Mouse (Mus musculus): ENCODE measurements around the gene Med13. TPM values are rescaled to one million over a fixed set of nuclear protein-coding genes. Genes with fewer than 3 reads are reported as not detected.

Gene Med13
- total and polyA plus RNA-seq, 2 experiments: 9.1 to 27.8 TPM

GRCm38 (mm10) chr11:86357984-86358528 lies 654 bp upstream of the Med13 start:
- DNase-seq (ENCODE audit: extremely low read depth, low read depth, low spot score): peak; percentile 84
- under 1% methylated on average over 45 of the region's 45 CpGs for whole genome bisulfite sequencing

GRCm38 (mm10) chr11:86356007-86356853 lies 1.2 kb downstream of the Med13 start:
- Histone ChIP-seq H3K27me3 (ENCODE audit: control insufficient read depth, insufficient read depth, low read length) (no peaks in the 10 kb centered on the region), H3K9ac (ENCODE audit: low read depth, low read length) (no peak overlapping the region), H3K36me3 (ENCODE audit: control insufficient read depth, insufficient read depth, low read length) (peaks cover under 1% of the 10 kb centered on the region), H3K79me2 (ENCODE audit: control insufficient read depth, insufficient read depth, low read length) (peaks cover 25% of the 10 kb centered on the region), H3K4me1 (ENCODE audit: control insufficient read depth, insufficient read depth, low read length) (peaks cover 30% of the 10 kb centered on the region), H3K27ac (replicated peaks; ENCODE audit: insufficient read depth, low read depth, low read length) (no peak overlapping the region), H3K4me3 (ENCODE audit: insufficient read depth, low read depth, low read length) (peak overlapping the region; percentile 97)
- under 1% methylated on average over 13 of the region's 13 CpGs for WGBS
- peak; percentile 81 for DNase-seq (ENCODE audit: extremely low read depth, low read depth, low spot score)
- TF ChIP-seq POLR2A (IDR thresholded peaks at IDR 0.05; ENCODE audit: extremely low read depth, insufficient read depth, low read length) (no peak), CTCF (IDR thresholded peaks at IDR 0.05; ENCODE audit: low read depth, low read length) (no peak)

More at GRCm38 (mm10) chr11:86357984-86358528, 654 bp upstream of the Med13 start:
- Histone ChIP-seq H3K36me3 (ENCODE audit: control insufficient read depth, insufficient read depth, low read length) (no peaks in the 10 kb centered on the region; the same call in none of the 2 replicates), H3K27me3 (ENCODE audit: control insufficient read depth, insufficient read depth, low read length) (no peaks in the 10 kb centered on the region), H3K4me1 (ENCODE audit: control insufficient read depth, insufficient read depth, low read length) (peaks cover 20% of the 10 kb centered on the region), H3K4me3 (ENCODE audit: insufficient read depth, low read depth, low read length) (peak overlapping the region; percentile 97), H3K79me2 (ENCODE audit: control insufficient read depth, insufficient read depth, low read length) (peaks cover 18% of the 10 kb centered on the region), H3K27ac (replicated peaks; ENCODE audit: insufficient read depth, low read depth, low read length) (peak overlapping the region; percentile 95), H3K9ac (ENCODE audit: low read depth, low read length) (peak overlapping the region; percentile 100)
- TF ChIP-seq CTCF (IDR thresholded peaks at IDR 0.05; ENCODE audit: low read depth, low read length) (peak; percentile 90), POLR2A (IDR thresholded peaks at IDR 0.05; ENCODE audit: extremely low read depth, insufficient read depth, low read length) (peak; percentile 81)

DNA sequence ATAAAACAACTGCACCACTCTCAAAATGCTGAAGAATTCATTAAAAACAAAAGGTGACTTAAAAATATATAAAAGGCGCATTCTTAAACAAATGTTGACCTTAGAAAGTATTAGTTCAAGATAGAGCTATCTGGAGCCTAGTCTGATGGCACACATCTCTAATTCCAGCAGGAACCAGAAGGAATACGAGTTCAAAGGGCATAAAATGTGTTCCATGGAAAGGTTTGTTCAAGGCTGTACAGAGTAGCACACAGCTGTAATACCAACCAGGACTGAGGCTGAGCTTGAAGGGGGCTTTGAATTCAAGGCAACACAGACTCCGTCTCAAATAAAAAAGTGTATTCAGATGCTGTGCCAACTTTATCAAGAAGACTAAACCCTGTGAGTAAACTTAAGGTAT lies 3.8 kb downstream of the Med13 start:
- DNase-seq (ENCODE audit: extremely low read depth, low read depth, low spot score): peak; percentile 80

DNA sequence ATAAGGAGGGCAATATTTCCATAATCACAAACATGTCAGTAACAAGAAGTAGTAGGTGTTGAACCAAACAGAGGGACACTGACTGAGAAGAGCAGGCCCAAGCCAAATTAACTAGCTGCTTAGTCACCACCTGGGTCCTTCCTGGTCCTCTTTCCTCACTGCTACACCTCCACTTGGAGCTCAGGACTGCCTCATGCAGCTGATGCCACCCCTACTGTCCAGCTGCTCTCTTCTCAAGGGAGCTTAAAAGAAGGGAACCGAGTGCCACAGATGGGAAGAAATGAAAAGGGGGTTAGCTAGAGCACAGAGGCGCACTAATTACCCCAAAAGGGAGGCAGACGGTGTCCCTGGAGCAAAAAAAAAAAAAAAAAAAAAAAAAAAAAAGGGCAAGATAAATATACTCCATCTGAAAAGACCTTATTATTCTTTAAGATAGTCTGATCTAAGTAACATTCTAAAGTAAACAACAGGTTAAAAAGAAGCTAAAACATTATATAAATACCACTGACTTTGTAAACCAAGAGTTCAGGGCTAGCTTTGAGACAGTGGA lies 5.6 kb downstream of the Med13 start:
- peaks cover 17% of the 10 kb centered on the region for H3K79me2 ChIP-seq (ENCODE audit: control insufficient read depth, insufficient read depth, low read length)
- peaks cover 47% of the 10 kb centered on the region for H3K4me1 ChIP-seq (ENCODE audit: control insufficient read depth, insufficient read depth, low read length)
- TF ChIP-seq POLR2A (IDR thresholded peaks at IDR 0.05; ENCODE audit: extremely low read depth, insufficient read depth, low read length): no peak
- no peak for TF ChIP-seq CTCF (IDR thresholded peaks at IDR 0.05; ENCODE audit: low read depth, low read length)
- no peaks in the 10 kb centered on the region for H3K27me3 ChIP-seq (ENCODE audit: control insufficient read depth, insufficient read depth, low read length)
- H3K36me3 ChIP-seq (ENCODE audit: control insufficient read depth, insufficient read depth, low read length): peaks cover 2% of the 10 kb centered on the region
- H3K9ac ChIP-seq (ENCODE audit: low read depth, low read length): no peak overlapping the region
- no peak for DNase-seq (ENCODE audit: extremely low read depth, low read depth, low spot score)
- H3K4me3 ChIP-seq (ENCODE audit: insufficient read depth, low read depth, low read length): no peak overlapping the region
- WGBS: 72% methylated on average over 3 of the region's 3 CpGs
- no peak overlapping the region for H3K27ac ChIP-seq (replicated peaks; ENCODE audit: insufficient read depth, low read depth, low read length)

More for the DNA sequence above, 3.8 kb downstream of the Med13 start:
- Histone ChIP-seq H3K27me3 (ENCODE audit: control insufficient read depth, insufficient read depth, low read length) (no peaks in the 10 kb centered on the region), H3K36me3 (ENCODE audit: control insufficient read depth, insufficient read depth, low read length) (peaks cover 2% of the 10 kb centered on the region), H3K27ac (replicated peaks; ENCODE audit: insufficient read depth, low read depth, low read length) (no peak overlapping the region), H3K79me2 (ENCODE audit: control insufficient read depth, insufficient read depth, low read length) (peaks cover 25% of the 10 kb centered on the region), H3K4me3 (ENCODE audit: insufficient read depth, low read depth, low read length) (no peak overlapping the region), H3K9ac (ENCODE audit: low read depth, low read length) (no peak overlapping the region), H3K4me1 (ENCODE audit: control insufficient read depth, insufficient read depth, low read length) (peaks cover 39% of the 10 kb centered on the region)
- 28% methylated on average over 3 of the region's 3 CpGs for WGBS
- TF ChIP-seq POLR2A (IDR thresholded peaks at IDR 0.05; ENCODE audit: extremely low read depth, insufficient read depth, low read length) (no peak), CTCF (IDR thresholded peaks at IDR 0.05; ENCODE audit: low read depth, low read length) (no peak)

DNA sequence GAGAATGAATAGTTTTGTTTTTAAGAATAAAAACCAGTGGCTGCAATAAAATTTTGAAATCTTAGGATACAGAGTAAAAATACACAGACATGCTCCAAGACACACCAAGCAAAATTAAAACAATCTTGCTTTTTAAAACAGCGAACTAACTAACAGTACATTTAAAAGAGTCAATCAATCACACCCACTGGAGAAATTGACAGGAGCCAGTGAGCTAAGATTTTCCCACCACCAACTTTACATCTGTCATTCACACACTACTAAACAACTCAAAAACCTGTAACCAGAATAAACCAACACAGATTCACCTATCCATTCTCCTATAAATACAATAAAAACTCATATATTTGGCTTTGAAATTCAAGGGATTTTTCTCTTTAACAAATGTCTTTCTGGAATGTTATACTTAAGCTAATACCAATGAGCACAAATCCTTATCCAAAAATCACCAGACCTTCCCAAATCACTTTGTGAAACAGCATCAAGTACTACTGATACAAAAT lies 6.7 kb downstream of the Med13 start:
- Histone ChIP-seq H3K4me3 (ENCODE audit: insufficient read depth, low read depth, low read length) (no peak overlapping the region), H3K27ac (replicated peaks; ENCODE audit: insufficient read depth, low read depth, low read length) (no peak overlapping the region), H3K36me3 (ENCODE audit: control insufficient read depth, insufficient read depth, low read length) (peaks cover 6% of the 10 kb centered on the region), H3K79me2 (ENCODE audit: control insufficient read depth, insufficient read depth, low read length) (peaks cover 17% of the 10 kb centered on the region; the same call in 1 of the 2 replicates), H3K9ac (ENCODE audit: low read depth, low read length) (no peak overlapping the region), H3K4me1 (ENCODE audit: control insufficient read depth, insufficient read depth, low read length) (peaks cover 49% of the 10 kb centered on the region), H3K27me3 (ENCODE audit: control insufficient read depth, insufficient read depth, low read length) (no peaks in the 10 kb centered on the region)
- no peak for TF ChIP-seq CTCF (IDR thresholded peaks at IDR 0.05; ENCODE audit: low read depth, low read length)
- TF ChIP-seq POLR2A (IDR thresholded peaks at IDR 0.05; ENCODE audit: extremely low read depth, insufficient read depth, low read length): no peak
- DNase-seq (ENCODE audit: extremely low read depth, low read depth, low spot score): no peak
- 69% methylated on average over 1 of the region's 1 CpGs for WGBS
